Mouse (Mus musculus): Measurements from ENCODE around the gene Foxk1. TPM values are rescaled to one million over a fixed set of nuclear protein-coding genes. Genes with fewer than 3 reads are reported as not detected.

Foxk1 gene
- polyA plus RNA-seq, 1 experiment = 10.3 TPM

DNA sequence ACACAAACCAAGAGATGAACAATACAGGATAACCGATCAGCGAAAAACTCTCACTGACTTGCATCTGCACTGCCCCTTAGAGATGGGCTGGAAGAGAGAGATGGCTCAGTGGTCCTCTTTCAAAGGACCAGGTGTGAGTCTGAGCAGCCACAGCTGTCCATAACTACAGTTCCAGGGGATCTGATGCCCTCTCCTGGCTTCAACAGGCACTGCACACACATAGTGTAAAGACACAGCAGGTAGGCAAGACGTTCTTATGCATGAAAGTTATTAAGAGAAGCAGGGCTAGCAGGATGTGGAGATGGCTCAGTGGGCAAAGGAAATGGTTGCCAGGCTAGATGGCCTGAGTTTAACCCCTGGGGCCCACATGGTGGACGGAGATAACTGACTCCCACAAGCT is 13.6 kb upstream of the Foxk1 start:
- no peak for DNase-seq (ENCODE audit: low read depth)

DNA sequence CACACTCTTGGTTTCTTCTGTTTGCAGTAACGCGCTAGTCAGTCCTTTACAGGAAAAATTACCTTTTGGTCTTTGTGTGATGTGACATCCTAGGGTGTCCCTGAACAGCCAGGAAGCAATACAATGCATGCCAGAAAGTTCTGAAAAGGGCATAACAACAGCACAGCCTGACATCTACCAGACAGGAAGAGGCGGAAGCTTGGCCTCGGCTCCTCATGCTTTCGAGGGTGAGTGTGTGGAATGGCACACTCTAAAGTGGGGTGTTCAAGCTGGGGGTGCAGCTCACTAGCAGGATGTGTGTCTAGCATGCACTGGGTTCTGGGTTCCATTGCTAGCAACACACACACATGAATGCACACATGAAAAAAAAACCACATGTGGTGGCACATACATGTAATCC is 9.6 kb upstream of the Foxk1 start:
- DNase-seq (ENCODE audit: low read depth) = no peak

DNA sequence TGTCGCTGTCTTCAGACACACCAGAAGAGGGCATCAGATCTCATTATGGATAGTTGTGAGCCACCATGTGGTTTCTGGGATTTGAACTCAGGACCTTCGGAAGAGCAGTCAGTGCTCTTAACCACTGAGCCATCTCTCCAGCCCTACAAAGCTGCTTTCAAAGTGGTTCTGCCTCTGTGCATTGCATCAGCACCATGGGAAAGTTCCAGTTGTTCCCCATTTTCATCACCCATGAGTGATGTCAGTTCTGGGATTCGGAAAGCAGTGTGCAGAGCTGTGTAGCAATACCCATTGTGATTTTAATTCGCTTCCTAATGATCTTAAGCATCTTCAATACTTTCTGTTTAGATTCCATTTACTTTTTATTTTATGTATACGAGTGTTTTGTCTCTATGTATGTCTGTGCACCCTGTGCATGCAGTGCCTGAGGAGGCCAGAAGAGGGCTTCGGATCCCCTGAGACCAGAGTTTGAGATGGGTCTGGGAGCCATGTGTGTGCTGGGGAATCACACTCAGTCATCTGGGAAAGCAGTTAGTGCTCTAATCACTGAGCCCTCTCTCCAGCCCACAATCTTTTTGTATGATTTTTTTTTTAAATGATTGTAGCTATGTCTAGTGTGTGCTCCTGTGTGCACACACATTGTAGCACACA is 6.6 kb upstream of the Foxk1 start:
- DNase-seq (ENCODE audit: low read depth) = no peak

DNA sequence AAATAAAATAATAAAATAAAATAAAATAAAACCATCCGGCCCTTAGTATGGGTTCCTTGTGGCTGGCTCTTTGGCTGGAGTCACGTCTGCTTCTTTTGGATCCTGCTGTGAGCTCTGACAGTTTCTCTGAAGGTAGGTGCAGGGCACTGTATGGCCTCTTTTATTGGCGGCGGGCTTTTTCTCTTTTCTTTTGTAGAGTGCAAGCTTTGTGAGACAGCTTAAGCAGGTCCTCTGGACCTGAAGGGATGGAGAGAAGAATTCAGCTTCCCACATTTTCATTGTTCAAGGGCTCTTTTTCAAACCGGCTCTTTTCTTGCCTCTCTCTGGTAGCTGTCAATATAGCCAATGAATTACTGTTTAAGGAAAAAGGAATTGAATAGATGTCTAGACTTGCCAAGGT is 5.4 kb upstream of the Foxk1 start:
- DNase-seq (ENCODE audit: low read depth) = no peak

GRCm38 (mm10) chr5:142400181-142400883 is 965 bp upstream of the Foxk1 start:
- DNase-seq (ENCODE audit: low read depth) = no peak

DNA sequence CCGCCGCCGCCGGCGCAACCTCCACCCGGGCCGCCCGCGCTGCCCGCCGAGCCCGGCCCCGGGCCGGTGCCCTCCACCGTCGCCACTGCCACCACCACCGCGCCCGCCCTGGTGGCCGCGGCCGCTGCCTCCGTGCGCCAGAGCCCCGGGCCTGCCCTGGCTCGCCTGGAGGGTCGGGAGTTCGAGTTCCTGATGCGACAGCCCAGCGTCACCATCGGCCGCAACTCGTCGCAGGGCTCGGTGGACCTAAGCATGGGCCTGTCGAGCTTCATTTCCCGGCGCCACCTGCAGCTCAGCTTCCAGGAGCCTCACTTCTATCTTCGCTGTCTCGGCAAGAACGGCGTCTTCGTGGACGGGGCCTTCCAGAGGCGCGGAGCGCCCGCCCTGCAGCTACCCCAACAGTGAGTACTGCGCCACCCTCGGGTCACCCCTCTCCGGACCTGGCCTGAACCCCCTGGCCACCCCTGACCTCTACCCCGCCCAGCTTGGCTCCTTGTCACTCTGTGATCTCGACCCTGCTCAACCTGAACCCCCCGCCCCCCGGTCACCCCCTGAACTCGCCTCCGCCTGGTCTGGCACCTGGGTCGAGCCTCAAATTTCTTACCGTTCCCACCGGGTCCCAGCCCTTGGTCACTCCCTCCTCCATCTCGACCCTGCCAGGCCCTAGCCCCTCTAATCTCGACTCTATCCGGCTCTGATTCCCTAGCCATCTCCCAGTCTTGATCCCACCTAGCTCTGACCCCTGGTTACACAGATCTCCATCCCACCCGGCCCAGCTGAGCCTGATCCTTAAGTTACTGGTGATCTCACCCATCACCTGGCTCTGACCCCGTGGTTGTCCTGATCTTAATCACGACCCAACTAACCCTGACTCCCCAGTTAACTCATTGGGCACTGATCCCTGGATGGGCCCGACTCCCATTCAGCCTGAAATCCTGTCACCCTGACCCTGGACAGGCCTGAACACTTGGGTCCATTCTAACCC is 636 bp downstream of the Foxk1 start:
- no peak for DNase-seq (ENCODE audit: low read depth)

DNA sequence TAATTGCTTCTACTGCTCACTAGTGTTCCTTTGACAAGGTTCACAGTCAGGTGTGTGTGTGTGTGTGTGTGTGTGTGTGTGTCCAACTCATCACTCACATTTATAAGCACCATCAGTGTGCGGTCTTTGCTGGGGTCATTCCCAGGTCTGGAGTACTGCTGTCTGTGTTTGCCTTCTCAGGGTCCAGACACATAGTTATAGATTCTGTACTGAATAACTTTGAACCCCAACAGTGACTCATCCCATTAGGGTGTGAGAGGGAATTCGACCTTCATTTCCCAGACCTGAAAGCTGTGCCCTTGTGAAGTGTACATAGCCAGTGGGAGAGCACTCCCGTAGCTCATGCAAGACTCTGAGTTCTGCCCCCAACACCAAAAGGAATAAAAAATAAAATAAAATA is 2.4 kb downstream of the Foxk1 start:
- DNase-seq (ENCODE audit: low read depth) = no peak

GRCm38 (mm10) chr5:142404307-142404706 is 3.0 kb downstream of the Foxk1 start:
- no peak for DNase-seq (ENCODE audit: low read depth)

DNA sequence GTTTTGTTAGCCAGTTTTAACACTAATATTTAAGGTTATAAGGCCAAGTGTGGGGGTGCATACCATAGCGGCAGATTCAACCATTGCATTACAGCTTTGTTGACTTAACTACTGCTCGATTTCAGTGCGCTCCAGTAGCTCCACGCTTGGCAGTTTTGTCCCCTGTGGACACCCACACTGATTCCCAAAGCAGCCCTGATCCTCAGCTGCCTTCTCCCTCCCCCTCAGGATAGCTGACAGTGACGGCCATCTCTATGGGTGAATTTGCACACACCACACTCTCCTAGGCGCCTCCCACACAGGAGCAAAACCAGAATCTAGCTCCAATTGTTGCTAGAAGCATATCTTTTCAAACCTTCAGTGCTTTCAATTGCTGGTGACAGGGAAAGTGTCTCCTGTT is 4.1 kb downstream of the Foxk1 start:
- DNase-seq (ENCODE audit: low read depth) = no peak

GRCm38 (mm10) chr5:142406401-142406800 is 5.1 kb downstream of the Foxk1 start:
- no peak for DNase-seq (ENCODE audit: low read depth)

DNA sequence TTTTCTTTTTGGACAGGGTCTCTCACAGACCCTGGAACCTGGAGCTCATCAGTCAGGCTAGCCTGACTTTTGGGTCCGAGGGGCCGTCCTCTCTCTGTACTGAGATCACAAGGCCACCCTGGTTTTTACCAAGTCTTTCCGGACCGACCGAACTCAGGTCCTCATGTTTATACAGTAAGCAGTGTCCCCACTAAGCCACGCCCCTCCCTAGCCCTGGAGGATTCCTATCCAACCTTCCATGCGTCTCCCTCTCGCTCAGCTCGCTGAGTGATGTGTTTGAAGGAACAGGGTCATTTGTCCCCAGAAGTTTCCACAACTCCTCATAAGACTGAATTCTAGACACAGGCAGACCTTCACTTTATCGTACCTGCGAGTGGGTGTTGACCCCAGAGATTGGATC is 5.6 kb downstream of the Foxk1 start:
- DNase-seq (ENCODE audit: low read depth) = no peak

GRCm38 (mm10) chr5:142407381-142407780 is 6.1 kb downstream of the Foxk1 start:
- DNase-seq (ENCODE audit: low read depth) = no peak

DNA sequence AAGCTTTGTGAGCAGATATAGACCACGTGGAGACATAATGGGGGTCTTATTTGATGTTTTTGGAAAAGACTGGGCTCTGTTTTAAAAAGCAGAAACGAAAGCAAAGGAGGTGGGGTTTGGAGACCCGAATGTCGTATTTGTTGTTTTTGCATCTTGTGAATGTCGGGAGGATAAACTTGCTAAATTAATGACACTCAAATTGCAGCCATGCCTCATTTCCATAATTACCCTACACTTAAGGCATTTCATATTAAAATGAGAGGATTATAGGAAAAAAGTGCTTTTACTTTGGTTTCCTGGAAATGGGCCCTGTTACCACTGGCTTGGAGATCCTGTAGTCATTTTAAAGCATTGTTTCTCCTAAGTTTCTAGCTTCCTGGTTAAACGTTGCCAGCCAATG is 7.9 kb downstream of the Foxk1 start:
- no peak for DNase-seq (ENCODE audit: low read depth)

GRCm38 (mm10) chr5:142410348-142410747 is 9.1 kb downstream of the Foxk1 start:
- no peak for DNase-seq (ENCODE audit: low read depth)

- no peak for DNase-seq (ENCODE audit: low read depth)
Measured at GRCm38 (mm10) chr5:142412678-142413385, 11.5 kb downstream of the Foxk1 start.

DNA sequence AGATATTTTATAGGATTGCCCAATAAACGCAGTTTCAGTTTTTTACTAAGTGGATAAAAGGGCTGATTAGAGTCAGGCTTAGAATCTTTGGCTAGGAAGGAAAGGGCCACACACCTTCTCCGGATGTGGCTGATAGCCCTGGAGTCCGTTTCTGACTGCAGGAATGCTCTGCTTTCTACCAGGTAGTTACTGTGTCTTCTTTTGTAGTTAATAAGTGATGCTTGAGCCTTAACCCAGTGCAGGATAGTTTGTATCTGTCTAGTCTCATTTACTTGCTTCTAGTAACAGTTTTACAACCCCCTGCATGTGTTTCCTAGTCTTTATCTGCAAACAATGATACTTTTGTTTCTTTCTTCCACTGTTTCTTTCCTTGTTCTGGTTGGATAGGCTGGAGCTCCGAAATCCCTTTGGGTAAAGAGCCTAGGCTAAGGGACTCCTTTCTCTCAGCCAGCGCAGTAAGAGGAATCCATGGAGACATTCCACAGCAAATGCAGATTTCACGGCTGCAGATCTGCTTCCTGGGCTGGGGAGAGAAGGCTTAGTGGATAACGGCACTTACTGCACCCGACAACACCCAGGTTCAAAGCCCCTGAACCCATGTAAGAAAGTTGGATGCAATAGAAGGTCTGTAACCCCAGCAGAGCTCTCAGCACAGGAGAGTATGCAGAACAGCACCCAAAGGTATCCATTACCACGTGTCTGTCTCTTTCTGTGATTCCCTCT is 12.6 kb downstream of the Foxk1 start:
- DNase-seq (ENCODE audit: low read depth) = no peak

GRCm38 (mm10) chr5:142415401-142415800 is 14.1 kb downstream of the Foxk1 start:
- no peak for DNase-seq (ENCODE audit: low read depth)

DNA sequence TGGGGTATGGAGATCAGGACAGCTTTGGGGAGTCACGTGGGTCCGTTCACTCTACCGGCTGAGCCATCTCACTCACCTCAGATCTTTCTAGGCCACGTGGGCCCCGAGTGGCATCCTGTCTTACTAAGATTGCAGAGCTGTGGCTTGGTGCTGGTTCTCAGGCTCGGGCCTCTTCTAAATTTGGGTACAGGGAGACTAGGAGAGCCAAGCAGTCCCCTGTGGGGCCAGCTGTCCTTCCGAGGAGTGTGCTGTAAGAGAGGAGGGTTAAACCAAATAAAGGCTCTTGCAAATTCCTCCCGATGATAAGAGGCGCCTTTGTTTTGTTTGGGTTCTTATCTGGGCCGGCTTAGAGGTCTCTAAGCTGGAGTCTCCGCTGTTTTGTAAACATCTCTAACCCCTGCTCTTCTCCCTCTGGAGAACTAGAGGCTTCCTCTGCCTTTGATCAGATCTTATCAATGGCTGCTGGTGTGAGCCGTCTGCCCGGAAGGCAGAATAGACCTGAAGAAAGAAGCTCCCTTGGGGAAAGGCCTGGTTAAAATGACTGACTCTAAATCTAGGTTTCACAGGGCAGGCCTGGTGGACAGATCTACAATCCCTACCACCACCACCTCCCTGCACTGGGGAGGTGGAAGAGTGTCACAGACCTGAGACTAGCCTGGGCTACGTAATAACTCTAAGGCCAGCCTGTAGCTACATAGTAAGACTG is 14.9 kb downstream of the Foxk1 start:
- DNase-seq (ENCODE audit: low read depth) = no peak

DNA sequence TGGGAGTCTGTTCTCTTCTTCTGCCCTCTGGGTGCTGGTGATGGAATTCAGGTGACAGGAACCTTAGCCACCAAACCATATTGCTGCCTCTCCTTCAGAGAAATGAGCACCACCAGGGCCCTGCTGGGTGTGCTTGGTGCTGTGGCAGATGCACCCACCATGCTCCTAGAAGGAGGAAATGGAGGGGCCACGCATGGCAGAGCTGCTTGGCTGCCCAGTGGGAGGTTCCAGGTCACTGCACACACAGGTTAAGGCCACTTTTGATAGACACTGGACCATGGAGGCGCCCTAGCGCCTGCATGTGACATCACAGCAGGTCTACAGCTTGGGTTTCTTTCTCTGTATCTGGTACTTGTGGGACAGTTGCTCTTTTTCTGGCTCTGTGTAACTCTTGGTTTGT is 15.8 kb downstream of the Foxk1 start:
- DNase-seq (ENCODE audit: low read depth) = no peak

DNA sequence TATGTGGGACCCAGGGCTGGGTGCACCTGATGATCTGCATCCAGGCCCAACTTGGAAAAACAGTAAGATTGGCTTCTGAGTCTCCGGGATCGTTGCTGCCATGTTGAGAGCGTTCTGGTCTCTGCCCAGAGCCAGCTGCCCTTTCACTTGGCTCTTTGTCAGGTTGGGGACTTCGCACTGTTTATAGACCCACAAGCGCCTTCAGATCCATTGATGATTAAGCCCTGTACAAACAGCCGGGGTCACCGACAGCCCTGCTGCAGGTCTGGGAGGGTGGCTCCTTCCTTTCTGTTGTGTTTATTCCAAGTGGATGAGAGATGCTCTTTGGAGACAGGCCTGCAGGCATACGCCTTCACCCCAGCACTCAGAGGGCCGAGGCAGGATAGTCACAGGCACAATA is 16.6 kb downstream of the Foxk1 start:
- no peak for DNase-seq (ENCODE audit: low read depth)

DNA sequence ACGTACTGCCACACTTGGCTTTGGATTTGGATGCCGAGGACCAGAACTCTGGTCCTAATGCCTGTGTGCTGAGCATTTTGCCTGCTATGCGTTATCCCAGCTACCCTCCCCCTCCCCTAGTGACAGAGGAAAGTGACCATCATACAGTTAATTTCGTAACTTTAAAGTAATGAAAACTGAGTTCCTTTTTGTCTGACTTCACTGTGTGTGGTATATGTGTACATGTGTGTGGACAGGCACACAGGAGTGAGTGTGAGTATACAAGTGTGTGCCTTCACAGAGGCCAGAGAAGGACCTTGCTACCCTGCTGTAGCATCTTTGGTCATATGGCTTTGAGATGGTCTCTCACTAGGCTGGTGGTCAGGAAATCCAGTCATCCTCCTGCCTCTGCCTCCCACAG is 17.1 kb downstream of the Foxk1 start:
- DNase-seq (ENCODE audit: low read depth) = no peak

All from gonadal fat pad, adult 2 months (tissue).